Mouse (Mus musculus) lung, embryonic 16.5 days (tissue): ENCODE measurements around the gene Mlycd. TPM values are rescaled to one million over a fixed set of nuclear protein-coding genes. Genes with fewer than 3 reads are reported as not detected.
"Not testable (repeated sequence)": the region's sequence is repeated elsewhere in the genome, so short reads cannot be mapped to it uniquely, and the experiment has no call there.

ENCODE experiments used
- ATAC-seq: fragments of 200-750 bp; cut with Nextera tagmentation; 2 replicates; pipeline ENCODE4 v1.8.0; 2017; ENCODE audit warnings: low read depth, mild to moderate bottlenecking, moderate library complexity
- H3K27ac ChIP-seq: fragments of 300-500 bp; sonication (generic); 2 replicates; pipeline ENCODE4 v1.5.1; 2014; ENCODE audit warnings: mild to moderate bottlenecking, control low read depth, low read length
- H3K27me3 ChIP-seq: fragments of 300-500 bp; sonication (generic); 2 replicates; pipeline ENCODE4 v1.6.1; 2014; ENCODE audit warnings: low read depth, low read length, mixed read lengths; ENCODE audit not compliant: control insufficient read depth, insufficient read depth
- H3K36me3 ChIP-seq: fragments of 300-500 bp; sonication (generic); 2 replicates; pipeline ENCODE4 v1.6.1; 2014; ENCODE audit warnings: low read length; ENCODE audit not compliant: control insufficient read depth, insufficient read depth
- H3K4me1 ChIP-seq: fragments of 300-500 bp; sonication (generic); replicated peaks from 2 replicates; pipeline ENCODE4 v1.6.1; 2014; ENCODE audit warnings: low read length, mixed read lengths; ENCODE audit not compliant: control insufficient read depth, insufficient read depth
- H3K4me2 ChIP-seq: fragments of 300-500 bp; sonication (generic); 2 replicates; pipeline ENCODE4 v1.6.1; 2014; ENCODE audit warnings: low read depth, low read length, control low read depth
- H3K4me3 ChIP-seq: fragments of 300-500 bp; sonication (generic); 2 replicates; pipeline ENCODE4 v1.5.1; 2014; ENCODE audit warnings: mild to moderate bottlenecking, low read length, control low read depth
- H3K9ac ChIP-seq: fragments of 300-500 bp; sonication (generic); 2 replicates; pipeline ENCODE4 v1.6.1; 2014; ENCODE audit warnings: low read length, control low read depth
- H3K9me3 ChIP-seq: fragments of 300-500 bp; sonication (generic); 2 replicates; pipeline ENCODE4 v1.6.1; 2016; ENCODE audit warnings: low read length; ENCODE audit not compliant: control insufficient read depth
- WGBS: fragments of 180-500 bp; shearing (Covaris S2); extraction: QIAGEN DNeasy Blood & Tissue Kit; methylation state at CpG from one replicate; pipeline ENCODE4 v1.1.7; 2014; 5-methylcytosine and 5-hydroxymethylcytosine counted together
- polyA plus RNA-seq: library from polyadenylated mRNA; unstranded; fragments of >200 nt; fragmentation: Nextera tagmentation; extraction: Ambion mirVana; gene quantifications from 2 replicates; pipeline ENCODE4 v1.2.1, GENCODE M21; 2015

Gene Mlycd
- 12.1 and 12.3 TPM in 2 replicates for polyA plus RNA-seq

- peak within 1 kb of the TSS; percentile 81 for H3K4me3 ChIP-seq
- H3K9ac ChIP-seq: peak within 1 kb of the TSS; percentile 87
- H3K4me1 ChIP-seq: peaks cover 7% of the 10 kb centered on the region
- peak; percentile 97 for ATAC-seq
- no peaks in the 10 kb centered on the region for H3K36me3 ChIP-seq
- WGBS: under 1% methylated on average over 43 of the region's 44 CpGs
- peak within 1 kb of the TSS; percentile 73 for H3K4me2 ChIP-seq
- no peaks in the 10 kb centered on the region for H3K27me3 ChIP-seq
- no peaks in the 10 kb centered on the region for H3K9me3 ChIP-seq
- H3K27ac ChIP-seq: peak within 1 kb of the TSS; percentile 80
Observed at GRCm38 (mm10) chr8:119394524-119395026, at the start of gene Mlycd. Gene Mlycd (plus strand): TSS chr8:119394878.

GRCm38 (mm10) chr8:119345029-119345682 is 49.5 kb upstream of the Mlycd start:
- Histone ChIP-seq H3K4me1 (peaks cover 6% of the 10 kb centered on the region), H3K36me3 (peaks cover 32% of the 10 kb centered on the region), H3K27ac (no peak overlapping the region), H3K4me2 (peak overlapping the region; percentile 76), H3K4me3 (peak overlapping the region; percentile 84), H3K9ac (peak overlapping the region; percentile 92), H3K9me3 (peaks cover 3% of the 10 kb centered on the region; the same call in 1 of the 2 replicates), H3K27me3 (peaks cover 2% of the 10 kb centered on the region; the same call in 1 of the 2 replicates)
- no peak for ATAC-seq
- 45% methylated on average over 22 of the region's 22 CpGs for WGBS

- Histone ChIP-seq H3K36me3 (peaks cover 32% of the 10 kb centered on the region), H3K9ac (no peak overlapping the region), H3K4me2 (peak overlapping the region; percentile 76), H3K4me3 (peak overlapping the region; percentile 84), H3K27ac (no peak overlapping the region), H3K9me3 (peaks cover 3% of the 10 kb centered on the region; the same call in 1 of the 2 replicates), H3K27me3 (peaks cover 2% of the 10 kb centered on the region; the same call in 1 of the 2 replicates), H3K4me1 (peaks cover 6% of the 10 kb centered on the region)
- 80% methylated on average over 15 of the region's 15 CpGs for WGBS
- no peak for ATAC-seq
Observed at GRCm38 (mm10) chr8:119345683-119346075, 49.0 kb upstream of the Mlycd start.

- no peak overlapping the region for H3K27ac ChIP-seq
- H3K4me1 ChIP-seq: no peaks in the 10 kb centered on the region
- H3K36me3 ChIP-seq: peaks cover 29% of the 10 kb centered on the region
- H3K4me2 ChIP-seq: no peak overlapping the region
- no peak for ATAC-seq
- H3K27me3 ChIP-seq: no peaks in the 10 kb centered on the region
- H3K9ac ChIP-seq: no peak overlapping the region
- 91% methylated on average over 19 of the region's 19 CpGs for WGBS
- H3K4me3 ChIP-seq: no peak overlapping the region
- H3K9me3 ChIP-seq: no peaks in the 10 kb centered on the region
Observed at GRCm38 (mm10) chr8:119351647-119352046, 43.0 kb upstream of the Mlycd start.

GRCm38 (mm10) chr8:119352977-119353658 is 41.6 kb upstream of the Mlycd start:
- no peak for ATAC-seq
- WGBS: 68% methylated on average over 10 of the region's 10 CpGs
- Histone ChIP-seq H3K9ac (no peak overlapping the region), H3K27ac (no peak overlapping the region), H3K36me3 (peaks cover 15% of the 10 kb centered on the region), H3K4me2 (no peak overlapping the region), H3K9me3 (no peaks in the 10 kb centered on the region), H3K27me3 (no peaks in the 10 kb centered on the region), H3K4me3 (no peak overlapping the region), H3K4me1 (no peaks in the 10 kb centered on the region)

GRCm38 (mm10) chr8:119353659-119354023 is 41.0 kb upstream of the Mlycd start:
- Histone ChIP-seq H3K4me1 (no peaks in the 10 kb centered on the region), H3K9me3 (no peaks in the 10 kb centered on the region), H3K27me3 (no peaks in the 10 kb centered on the region), H3K27ac (no peak overlapping the region), H3K36me3 (peaks cover 11% of the 10 kb centered on the region), H3K4me2 (no peak overlapping the region), H3K4me3 (no peak overlapping the region), H3K9ac (no peak overlapping the region)
- WGBS: 81% methylated on average over 6 of the region's 6 CpGs
- no peak for ATAC-seq

DNA sequence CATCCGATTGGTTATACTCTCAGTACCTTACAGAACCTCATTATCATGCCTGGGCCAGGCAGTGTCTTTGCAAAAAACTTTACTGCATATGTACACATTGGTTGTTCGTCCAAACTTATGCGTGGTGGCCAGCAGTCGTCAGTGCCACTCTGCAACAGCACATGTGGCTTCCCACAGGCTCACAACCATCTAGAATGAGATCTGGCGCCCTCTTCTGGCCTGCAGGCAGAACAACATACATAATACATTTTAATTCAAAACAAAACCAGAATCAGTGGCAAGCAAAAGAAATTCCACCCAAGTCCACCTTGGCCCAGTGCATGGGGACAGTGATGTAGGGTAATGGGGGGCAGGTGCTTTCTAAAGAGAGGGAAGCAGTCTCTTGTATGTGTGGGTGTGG is 38.0 kb upstream of the Mlycd start:
- H3K27me3 ChIP-seq, H3K9me3 ChIP-seq, H3K27ac ChIP-seq, H3K4me1 ChIP-seq, H3K4me2 ChIP-seq, H3K4me3 ChIP-seq, ATAC-seq, H3K9ac ChIP-seq, H3K36me3 ChIP-seq: not testable (repeated sequence)
- WGBS: 57% methylated on average over 5 of the region's 5 CpGs

DNA sequence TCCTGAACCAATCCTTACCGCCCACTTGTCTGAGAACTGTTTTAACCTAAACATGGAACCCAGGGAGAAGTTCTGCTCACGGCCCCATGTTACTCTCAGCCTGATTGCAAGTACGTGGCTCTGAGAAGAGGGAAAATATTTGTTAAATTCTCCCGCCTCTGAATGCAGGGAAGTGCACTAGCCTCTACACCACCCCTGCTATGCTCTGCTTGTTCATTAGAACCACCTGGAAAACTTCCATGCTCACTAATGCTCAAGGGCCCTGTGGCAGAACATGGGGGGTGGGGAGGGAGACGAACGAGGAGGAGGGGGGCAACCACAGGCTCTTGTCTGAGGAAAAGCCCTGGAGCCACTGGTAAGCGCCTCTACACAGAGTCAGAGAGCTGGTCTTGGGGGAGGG is 36.5 kb upstream of the Mlycd start:
- H3K4me2 ChIP-seq: no peak overlapping the region
- no peak overlapping the region for H3K27ac ChIP-seq
- WGBS: 62% methylated on average over 7 of the region's 7 CpGs
- no peak overlapping the region for H3K9ac ChIP-seq
- H3K4me1 ChIP-seq: 0 out of 2 replicates have a peak, but pooled peaks cover 3% of the 10 kb centered on the region
- no peak for ATAC-seq
- no peaks in the 10 kb centered on the region for H3K36me3 ChIP-seq
- H3K4me3 ChIP-seq: no peak overlapping the region
- H3K9me3 ChIP-seq: no peaks in the 10 kb centered on the region
- H3K27me3 ChIP-seq: no peaks in the 10 kb centered on the region; the same call in 1 of the 2 replicates

GRCm38 (mm10) chr8:119358836-119359235 is 35.8 kb upstream of the Mlycd start:
- no peak overlapping the region for H3K4me2 ChIP-seq
- H3K4me3 ChIP-seq: no peak overlapping the region
- H3K27ac ChIP-seq: no peak overlapping the region
- 0 out of 2 replicates have a peak, but pooled peaks cover 3% of the 10 kb centered on the region for H3K4me1 ChIP-seq
- WGBS: 35% methylated on average over 14 of the region's 14 CpGs
- H3K9me3 ChIP-seq: no peaks in the 10 kb centered on the region
- ATAC-seq: no peak
- H3K36me3 ChIP-seq: no peaks in the 10 kb centered on the region
- no peaks in the 10 kb centered on the region; the same call in 1 of the 2 replicates for H3K27me3 ChIP-seq
- no peak overlapping the region for H3K9ac ChIP-seq
